Mouse (Mus musculus) heart, postnatal 0 days (tissue): ENCODE results near the gene U2af1l4.

Experiments used
- CTCF ChIP-seq: IDR thresholded peaks from 2 replicates; pipeline ENCODE4 v1.5.1; 2016; ENCODE audit warnings: antibody characterized with exemption, control low read depth, low read depth
- EP300 ChIP-seq: IDR thresholded peaks from 2 replicates; pipeline ENCODE4 v1.6.1; 2016; ENCODE audit warnings: antibody characterized with exemption, low read depth

GRCm38 (mm10) chr7:30524487-30524886 is 38.6 kb upstream of the U2af1l4 start:
- TF ChIP-seq CTCF, result no peak
- no peak for TF ChIP-seq EP300
